Mouse (Mus musculus): ENCODE results near the gene Sart3. TPM values are rescaled to one million over a fixed set of nuclear protein-coding genes. Genes with fewer than 3 reads are reported as not detected.

Gene Sart3
- total RNA-seq, 2 experiments from 2014 or later = 41.8 to 47.3 TPM

- TF ChIP-seq CTCF (IDR thresholded peaks at IDR 0.05) = no peak
- intact Hi-C loops (cut with DNase I) = no loop called here
- no peak for DNase-seq (ENCODE audit: extremely low spot score in 1 of 2, low spot score in 2 of 2)
- H3K4me3 ChIP-seq = no peak overlapping the region
- H3K27ac ChIP-seq = no peak overlapping the region
These were observed 20.7 kb downstream of the Sart3 start for GRCm38 (mm10) chr5:113751521-113752157.

- TF ChIP-seq CTCF (IDR thresholded peaks at IDR 0.05) = no peak
- intact Hi-C loops (cut with DNase I) = no loop called here
- H3K27ac ChIP-seq = no peak overlapping the region
- DNase-seq (ENCODE audit: extremely low spot score in 1 of 2, low spot score in 2 of 2) = no peak
- no peak overlapping the region for H3K4me3 ChIP-seq
These were observed 23.6 kb downstream of the Sart3 start for GRCm38 (mm10) chr5:113748556-113749331.

- no peak overlapping the region for H3K27ac ChIP-seq
- TF ChIP-seq CTCF (IDR thresholded peaks at IDR 0.05) = peak; percentile 22
- H3K4me3 ChIP-seq = no peak overlapping the region
- intact Hi-C loops (cut with DNase I) = no loop called here
- DNase-seq (ENCODE audit: extremely low spot score in 1 of 2, low spot score in 2 of 2) = no peak
These were observed 24.7 kb downstream of the Sart3 start for GRCm38 (mm10) chr5:113747629-113748028.

- intact Hi-C loops (cut with DNase I) = loop anchor here (2.0 kb wide), 1 partner anchor 33 kb away; no protein-coding TSS in a partner anchor
- no peak overlapping the region for H3K27ac ChIP-seq
- no peak for TF ChIP-seq CTCF (IDR thresholded peaks at IDR 0.05)
- DNase-seq (ENCODE audit: extremely low spot score in 1 of 2, low spot score in 2 of 2) = no peak
- H3K4me3 ChIP-seq = no peak overlapping the region
These were observed 34.6 kb downstream of the Sart3 start for GRCm38 (mm10) chr5:113737607-113738237.

- DNase-seq (ENCODE audit: extremely low spot score in 1 of 2, low spot score in 2 of 2) = no peak
- peak overlapping the region; percentile 90 for H3K27ac ChIP-seq
- TF ChIP-seq CTCF (IDR thresholded peaks at IDR 0.05) = no peak; the same call in 1 of the 2 replicates
- peak overlapping the region; percentile 78 for H3K4me3 ChIP-seq
- intact Hi-C loops (cut with DNase I) = loop anchor here (2.0 kb wide), 1 partner anchor 34 kb away; no protein-coding TSS in a partner anchor
These were observed 35.7 kb downstream of the Sart3 start for GRCm38 (mm10) chr5:113736522-113737164.

- Histone ChIP-seq H3K4me3 (peak overlapping the region; percentile 78), H3K27ac (peak overlapping the region; percentile 90)
- TF ChIP-seq CTCF (IDR thresholded peaks at IDR 0.05) = no peak
- no peak for DNase-seq (ENCODE audit: extremely low spot score in 1 of 2, low spot score in 2 of 2)
- intact Hi-C loops (cut with DNase I) = loop anchor here (2.0 kb wide), 1 partner anchor 35 kb away; no protein-coding TSS in a partner anchor
These were observed 36.2 kb downstream of the Sart3 start for GRCm38 (mm10) chr5:113736113-113736502.

- no peak for TF ChIP-seq CTCF (IDR thresholded peaks at IDR 0.05)
- intact Hi-C loops (cut with DNase I) = loop anchor here (2.0 kb wide), 1 partner anchor 35 kb away; no protein-coding TSS in a partner anchor
These were observed 36.8 kb downstream of the Sart3 start, which contains the start of gene Ficd for GRCm38 (mm10) chr5:113735345-113736112. TSS of gene Ficd (plus strand) at chr5:113735803.

GRCm38 (mm10) chr5:113735023-113735344, 37.3 kb downstream of the Sart3 start:
- no peak for DNase-seq (ENCODE audit: extremely low spot score in 1 of 2, low spot score in 2 of 2)
- intact Hi-C loops (cut with DNase I) = no loop called here
- Histone ChIP-seq H3K4me3 (peak overlapping the region; percentile 78), H3K27ac (peak overlapping the region; percentile 92)
- TF ChIP-seq CTCF (IDR thresholded peaks at IDR 0.05) = no peak

More at GRCm38 (mm10) chr5:113735345-113736112, 36.8 kb downstream of the Sart3 start, which contains the start of gene Ficd:
- H3K27ac ChIP-seq = peak within 1 kb of the TSS; percentile 92
- peak; percentile 88 to 93 for DNase-seq (ENCODE audit: extremely low spot score in 1 of 2, low spot score in 2 of 2)
- peak within 1 kb of the TSS; percentile 78 for H3K4me3 ChIP-seq

- no peak overlapping the region for H3K27ac ChIP-seq
- intact Hi-C loops (cut with DNase I) = no loop called here
- DNase-seq (ENCODE audit: extremely low spot score in 1 of 2, low spot score in 2 of 2) = no peak
- no peak overlapping the region for H3K4me3 ChIP-seq
- TF ChIP-seq CTCF (IDR thresholded peaks at IDR 0.05) = no peak
These were observed 37.9 kb downstream of the Sart3 start for GRCm38 (mm10) chr5:113734376-113734775.

- no peak overlapping the region for H3K27ac ChIP-seq
These were observed 40.1 kb downstream of the Sart3 start for GRCm38 (mm10) chr5:113732182-113732581.

GRCm38 (mm10) chr5:113731174-113731573, 41.1 kb downstream of the Sart3 start:
- DNase-seq (ENCODE audit: extremely low spot score in 1 of 2, low spot score in 2 of 2) = no peak
- Histone ChIP-seq H3K27ac (peak overlapping the region; percentile 78), H3K4me3 (no peak overlapping the region)
- no peak for TF ChIP-seq CTCF (IDR thresholded peaks at IDR 0.05)
- intact Hi-C loops (cut with DNase I) = no loop called here

More at GRCm38 (mm10) chr5:113732182-113732581, 40.1 kb downstream of the Sart3 start:
- intact Hi-C loops (cut with DNase I) = loop anchor here (1.0 kb wide), 1 partner anchor 366 kb away; no protein-coding TSS in a partner anchor
- peak; percentile 86 for TF ChIP-seq CTCF (IDR thresholded peaks at IDR 0.05)
- DNase-seq (ENCODE audit: extremely low spot score in 1 of 2, low spot score in 2 of 2) = peak in 1 of 2 experiments; percentile 65
- no peak overlapping the region for H3K4me3 ChIP-seq
